Mouse (Mus musculus) erythroid progenitor cell, adult 5-6 weeks (primary cell): ENCODE data around the gene Ubiad1. TPM values are rescaled to one million over a fixed set of nuclear protein-coding genes. Genes with fewer than 3 reads are reported as not detected.
A peak's percentile ranks its signal among the peaks of the same experiment; 100 is the strongest.

Experiments used
- ATAC-seq: replicated peaks from 2 replicates; pipeline ENCODE4 v1.8.0; 2016; ENCODE audit warnings: moderate number of reproducible peaks, mild to moderate bottlenecking, moderate TSS enrichment, inconsistent platforms; ENCODE audit not compliant: poor library complexity, low FRiP score, severe bottlenecking
- total RNA-seq, 2 experiments: library from RNA; stranded (forward) in 1 of 2; stranded (reverse) in 1 of 2; fragments of 150-400 nt in 1 of 2; fragments of 186-747, 209-891 nt in 1 of 2; gene quantifications; 2 replicates each; pipeline versions ENCODE4 v1.2.3 to v1.2.4; 2015 to 2017; ENCODE audit warnings: low replicate concordance in 2 of 2

The Ubiad1 gene
- total RNA-seq (2015; ENCODE audit: low replicate concordance) (1.8 and 4.6 TPM in 2 replicates), total RNA-seq (2017; ENCODE audit: low replicate concordance) (3.6 and 4.3 TPM in 2 replicates)

DNA sequence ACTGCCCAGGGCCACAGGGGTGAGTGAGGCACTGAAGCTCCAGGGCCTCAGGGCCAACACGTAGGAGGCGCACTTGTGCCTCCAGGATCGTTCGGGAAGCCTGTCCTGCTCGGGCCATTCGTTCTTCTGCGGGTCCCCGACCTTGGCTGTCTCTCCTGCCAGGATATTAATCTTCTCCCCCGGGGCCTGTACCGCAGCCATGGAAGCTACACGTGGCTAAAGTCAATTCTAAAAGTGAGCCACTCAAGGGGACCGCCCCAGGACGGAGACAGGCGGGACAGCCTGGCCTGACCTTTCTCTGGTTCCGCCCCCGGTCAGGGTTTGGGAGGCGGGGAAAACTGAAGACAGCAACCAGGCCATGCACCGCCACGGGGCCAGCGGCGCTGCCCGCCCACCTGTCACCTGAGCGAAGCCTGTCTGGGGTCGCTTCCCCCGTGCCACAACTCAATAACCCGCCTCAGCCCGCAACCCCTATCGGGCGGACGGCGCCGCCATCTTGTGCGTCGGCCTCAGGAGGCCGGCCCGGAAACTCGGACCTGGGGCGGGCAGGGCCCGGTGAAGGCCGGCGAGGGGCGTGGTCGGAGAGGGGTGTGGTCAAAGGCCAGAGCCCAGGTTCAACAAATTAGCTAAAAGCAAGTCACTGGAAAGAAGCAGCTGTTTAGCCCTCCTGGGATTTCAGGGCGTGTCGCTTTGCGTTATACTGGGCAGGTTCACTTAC, at the start of gene Ubiad1:
TSS of gene Ubiad1 (minus strand) at position 522 of the 718 bp plus-strand sequence.
- peak; percentile 82 for ATAC-seq

DNA sequence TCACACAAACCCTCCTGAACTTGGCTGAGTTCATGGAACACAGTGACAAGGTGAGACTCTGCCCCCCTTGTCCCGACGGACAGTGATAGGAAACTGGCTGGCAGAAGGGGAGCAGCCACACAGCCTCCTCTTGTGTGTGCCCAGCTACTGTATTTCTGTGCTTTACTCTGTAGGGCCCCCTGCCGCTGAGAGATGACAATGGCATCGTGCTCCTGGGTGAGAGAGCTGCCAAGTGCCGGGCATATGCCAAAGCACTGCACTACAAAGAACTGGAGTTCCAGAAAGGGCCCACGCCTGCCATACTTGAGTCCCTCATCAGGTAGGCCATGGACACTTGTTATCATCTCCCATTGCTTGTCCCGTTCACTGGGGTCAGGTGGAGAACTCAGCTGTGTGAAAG, 46.9 kb upstream of the Ubiad1 start:
- no peak for ATAC-seq

DNA sequence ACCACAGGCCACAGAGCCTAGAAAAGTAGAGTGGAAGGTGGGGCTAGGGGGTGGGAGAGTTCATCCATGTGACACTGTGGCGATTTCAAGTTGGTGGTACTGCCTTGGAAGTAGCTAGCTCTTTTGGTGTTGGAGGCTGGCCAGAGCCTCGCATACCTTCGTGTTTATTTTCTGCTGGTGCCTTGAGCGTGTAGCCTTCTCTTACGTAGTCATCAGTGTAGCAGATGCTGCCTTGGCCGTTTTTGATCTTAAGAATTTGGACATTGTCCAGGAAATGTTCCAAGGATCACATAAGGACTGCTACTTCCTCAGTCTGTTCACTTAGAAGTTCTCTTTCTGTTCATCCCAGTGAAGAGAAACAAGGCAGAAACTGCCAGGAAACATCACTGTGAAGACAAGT, 45.9 kb upstream of the Ubiad1 start:
- ATAC-seq = no peak

DNA sequence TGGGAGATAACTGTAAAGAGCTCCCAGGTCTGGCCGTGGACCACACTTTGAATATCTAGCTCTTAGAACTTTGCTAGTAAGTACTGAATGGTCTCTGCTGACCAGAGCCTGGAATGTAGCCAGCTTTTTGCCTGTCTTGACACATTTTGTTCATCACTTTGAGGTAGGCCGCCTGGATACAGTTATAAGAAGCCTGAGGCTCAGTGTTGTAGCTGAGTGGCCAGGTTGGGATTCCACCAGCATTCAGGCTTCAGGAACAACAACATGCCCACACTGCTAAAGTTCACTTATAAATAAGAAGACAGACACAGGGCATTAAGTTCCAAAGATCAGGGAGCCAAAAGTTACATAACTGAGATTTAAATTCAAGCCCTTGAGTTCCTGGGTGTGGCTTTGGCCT, 43.3 kb upstream of the Ubiad1 start:
- no peak for ATAC-seq

DNA sequence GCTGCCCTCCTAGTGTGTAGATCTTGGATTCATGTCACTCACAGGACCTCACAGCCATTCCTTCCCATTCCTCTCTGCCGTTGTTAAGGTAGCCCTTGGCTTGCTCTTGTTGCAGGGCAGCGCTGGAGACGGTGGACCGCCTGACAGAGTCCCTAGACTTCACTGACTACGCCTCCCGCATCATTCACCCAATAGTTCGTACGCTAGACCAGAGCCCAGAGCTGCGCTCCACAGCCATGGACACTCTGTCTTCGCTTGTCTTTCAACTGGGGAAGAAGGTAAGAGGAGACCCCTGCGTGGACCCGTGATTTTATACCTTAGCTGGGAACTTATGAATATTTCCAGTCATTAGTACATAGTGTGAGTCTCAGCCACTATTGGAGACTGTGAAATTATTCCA, 39.9 kb upstream of the Ubiad1 start:
- ATAC-seq = no peak

DNA sequence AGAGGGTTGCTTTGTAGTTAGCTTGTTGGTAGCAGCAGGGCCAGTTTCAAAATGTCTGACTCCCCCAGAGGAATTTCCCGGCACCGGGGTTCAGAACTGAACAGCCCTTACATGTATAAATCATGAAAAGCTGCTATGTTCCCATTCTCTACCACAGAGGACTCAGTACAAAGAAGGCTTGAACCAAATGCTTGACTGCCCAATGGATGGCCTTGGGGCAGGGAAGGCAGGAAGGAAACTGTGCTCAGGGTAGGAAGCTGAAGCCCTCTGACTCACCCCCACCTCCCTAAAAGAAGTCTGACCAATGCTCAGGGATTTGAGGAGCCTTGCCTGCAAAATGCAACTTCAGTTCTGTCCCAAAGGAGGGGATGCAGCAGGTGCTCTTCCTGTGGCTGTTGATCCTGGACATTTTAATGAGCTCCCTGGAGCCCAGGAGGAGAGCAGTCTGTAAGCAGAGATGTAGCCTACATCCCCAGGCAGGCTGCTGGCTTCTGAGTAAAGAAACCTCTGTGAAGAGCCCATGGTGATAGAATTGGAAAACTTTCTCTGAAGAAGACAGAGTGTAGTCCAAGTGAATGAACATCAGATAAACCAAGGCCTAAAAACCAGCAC, 37.1 kb upstream of the Ubiad1 start:
- ATAC-seq = no peak

DNA sequence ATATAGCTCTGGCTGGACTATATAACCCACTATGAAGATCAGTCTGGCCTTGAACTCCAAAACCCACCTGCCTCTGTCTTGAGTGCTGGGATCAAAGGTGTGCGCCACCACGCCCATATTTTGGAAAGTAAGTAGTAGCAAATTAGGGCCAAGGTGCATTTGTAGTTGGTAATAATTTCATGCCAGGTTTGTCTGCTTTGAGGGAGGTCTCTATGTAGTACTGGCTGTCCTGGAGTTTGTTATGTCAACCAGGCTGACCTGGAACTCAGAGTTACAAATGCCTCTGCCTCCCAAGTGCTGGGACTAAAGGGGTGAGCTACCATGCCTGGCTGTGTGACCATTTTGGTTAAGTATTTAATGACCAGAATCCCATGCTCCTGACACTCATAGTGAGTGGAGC, 35.7 kb upstream of the Ubiad1 start:
- no peak for ATAC-seq

DNA sequence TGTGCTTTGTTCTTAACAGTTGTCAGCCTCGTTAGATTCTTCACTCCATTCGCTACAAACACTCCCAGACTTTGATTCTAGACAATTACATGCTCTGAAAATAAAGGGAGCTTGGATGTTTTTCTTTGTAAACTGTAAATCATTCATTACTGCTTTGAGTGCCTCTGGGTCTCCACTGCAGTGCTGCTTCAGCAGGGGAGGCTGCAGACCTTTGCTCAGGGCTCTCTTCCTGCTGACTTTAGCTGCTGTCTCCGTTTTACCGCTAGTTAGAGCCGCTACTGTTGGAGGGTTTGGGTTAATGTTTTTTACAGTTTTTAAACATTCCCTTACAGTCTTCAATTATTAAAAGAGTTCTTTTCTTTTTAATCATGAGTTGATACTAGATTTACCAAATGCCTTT, 28.9 kb upstream of the Ubiad1 start:
- no peak for ATAC-seq

DNA sequence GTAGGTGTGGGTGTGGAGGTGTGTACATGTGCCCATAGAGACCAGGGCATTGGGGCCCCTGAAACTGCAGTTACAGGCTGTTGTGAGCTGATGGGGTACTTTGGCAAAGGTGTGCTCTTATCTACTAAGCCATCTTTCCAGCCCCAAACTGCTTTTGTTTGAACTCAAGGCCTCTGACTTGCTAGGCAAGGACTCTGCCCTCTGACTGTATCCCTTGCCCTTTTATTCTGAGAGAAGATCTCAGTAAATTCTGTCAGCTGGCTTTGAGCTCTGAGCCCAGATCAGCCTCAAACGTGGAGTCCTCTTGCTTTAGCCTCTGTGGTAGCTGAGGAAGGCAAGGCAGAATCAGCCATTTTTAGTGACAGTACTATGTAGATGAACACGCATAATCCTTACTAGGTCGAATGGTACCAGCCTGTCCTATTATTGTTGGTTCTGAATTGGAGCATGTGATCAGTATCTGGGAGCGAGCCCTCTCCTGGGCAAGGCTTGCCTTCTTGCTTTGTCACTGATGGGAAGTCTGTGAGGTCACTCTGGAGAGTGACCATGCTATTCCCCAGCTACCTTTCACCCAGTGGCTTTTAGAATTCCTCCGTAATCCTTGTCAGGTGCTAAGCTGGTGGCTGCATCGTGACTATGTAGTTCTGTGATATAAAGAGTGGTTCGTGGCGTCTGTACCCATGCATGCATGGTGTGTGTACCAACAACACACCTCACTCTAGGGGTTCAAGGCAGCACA, 28.0 kb upstream of the Ubiad1 start:
- no peak for ATAC-seq

DNA sequence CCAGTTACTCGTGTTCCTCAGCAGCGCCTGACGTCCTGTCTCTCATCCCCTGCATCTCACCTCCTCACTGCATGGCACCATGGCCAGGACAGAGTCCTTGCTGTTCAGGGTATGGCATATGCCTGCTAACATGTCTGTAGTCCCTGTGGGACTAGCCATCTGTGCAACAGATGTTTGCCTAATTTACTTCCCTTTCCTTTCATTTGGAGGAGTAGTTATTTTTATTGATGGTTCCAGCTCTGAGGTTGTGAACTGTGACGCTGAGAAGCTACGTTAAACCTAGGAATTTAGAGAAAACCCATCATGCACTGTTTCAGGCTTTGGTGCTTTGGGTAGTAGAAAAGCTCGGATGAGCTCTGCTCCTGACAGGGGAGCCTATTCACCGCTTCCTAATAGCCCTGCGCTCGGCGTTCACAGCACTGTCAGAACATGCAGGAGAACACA, 26.8 kb upstream of the Ubiad1 start:
- ATAC-seq = no peak

DNA sequence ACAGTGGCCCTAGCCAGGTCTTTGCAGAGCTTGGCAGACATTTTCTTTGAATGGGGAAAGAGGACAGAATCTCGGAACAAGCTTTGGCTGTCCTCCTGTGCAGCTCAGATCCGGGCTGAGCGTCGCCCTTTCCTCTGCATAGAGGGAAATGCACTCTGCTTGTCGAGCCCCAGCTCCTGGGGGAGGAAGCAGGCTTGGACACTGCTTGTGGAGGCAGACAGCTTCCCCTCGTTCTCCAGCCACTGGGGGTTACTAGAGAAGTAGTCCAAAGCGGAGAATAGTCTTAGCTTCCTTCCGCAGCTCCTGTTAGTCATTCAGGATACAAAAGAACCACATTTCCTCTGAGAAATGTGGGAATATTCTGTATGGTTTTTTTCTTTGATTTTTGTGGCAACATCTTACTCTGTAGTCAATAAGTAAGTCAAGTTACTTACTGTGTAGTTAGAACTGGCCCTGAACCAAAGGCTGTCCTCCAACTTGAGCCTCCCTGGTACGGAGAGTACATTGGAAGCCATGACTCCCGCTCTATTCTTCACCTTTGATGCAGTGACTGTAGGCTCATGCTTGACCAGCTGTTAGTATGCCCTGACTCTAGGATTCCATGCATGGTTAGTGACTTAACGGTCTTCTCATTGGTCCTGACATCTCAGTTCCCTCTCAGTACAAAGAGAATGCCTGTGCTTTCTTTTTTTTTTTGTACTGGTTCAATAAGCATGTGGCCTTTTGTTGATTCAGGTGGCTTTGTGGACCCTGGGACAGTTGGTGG, 25.1 kb upstream of the Ubiad1 start:
- no peak for ATAC-seq

DNA sequence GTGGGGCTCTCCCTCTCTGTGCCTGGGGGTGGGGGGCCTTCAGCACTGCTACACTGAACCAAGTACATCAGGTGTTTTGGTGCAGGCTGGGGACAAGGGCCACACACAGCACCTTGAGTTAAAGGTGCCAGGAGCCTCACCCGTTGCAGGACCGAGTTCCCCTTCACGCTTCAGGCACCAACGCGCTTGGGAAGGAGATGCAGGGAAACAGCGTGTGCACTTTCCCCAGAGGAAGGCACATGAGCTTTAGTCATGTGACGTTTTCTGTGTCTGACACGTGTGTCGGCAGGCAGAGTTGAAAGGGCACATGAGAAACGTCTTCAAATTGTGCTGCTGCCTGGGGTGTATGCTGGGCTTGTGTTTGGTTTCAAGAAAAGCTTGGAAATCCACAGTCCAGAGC, 23.8 kb upstream of the Ubiad1 start:
- no peak for ATAC-seq

DNA sequence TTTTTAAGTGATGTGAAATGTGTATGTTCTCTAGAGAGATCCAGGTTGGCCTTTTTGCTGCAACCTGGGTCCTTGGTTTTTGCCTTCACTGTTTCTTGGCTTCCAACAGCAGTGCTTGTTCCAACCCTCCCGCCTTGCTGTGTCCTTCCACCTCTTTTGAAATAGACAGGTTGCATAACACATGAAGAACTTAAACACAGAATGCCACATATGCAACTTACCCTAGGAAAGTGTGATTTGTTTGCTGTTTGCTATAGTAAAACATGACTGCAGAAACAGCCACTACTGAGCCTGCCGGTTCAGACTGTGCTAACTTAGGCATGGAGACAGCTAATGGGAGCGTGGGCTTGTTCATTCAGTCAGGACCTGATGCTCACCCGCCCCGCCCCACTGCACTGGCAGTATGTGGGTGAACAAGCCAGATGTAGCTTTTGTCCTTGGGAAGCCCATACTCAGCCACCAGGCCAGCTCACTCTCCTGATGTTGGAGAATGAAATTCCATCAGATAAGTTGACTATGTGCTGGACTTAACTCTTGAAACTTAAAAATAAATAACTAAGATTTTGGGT, 22.0 kb upstream of the Ubiad1 start:
- no peak for ATAC-seq

DNA sequence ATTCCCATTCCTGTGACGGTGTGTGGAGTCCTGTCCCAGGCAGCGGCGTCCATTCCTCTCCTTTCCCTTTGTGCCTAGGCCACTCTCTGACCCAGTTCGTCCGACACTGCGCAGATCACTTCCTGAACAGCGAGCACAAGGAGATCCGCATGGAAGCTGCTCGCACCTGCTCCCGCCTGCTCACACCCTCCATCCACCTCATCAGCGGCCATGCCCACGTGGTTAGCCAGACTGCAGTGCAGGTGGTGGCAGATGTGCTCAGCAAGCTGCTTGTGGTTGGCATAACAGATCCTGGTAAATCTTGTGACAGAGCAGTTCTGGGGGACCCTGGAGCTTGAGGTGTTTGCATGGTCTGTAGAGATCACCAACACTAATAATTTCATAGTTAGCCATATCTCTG, 20.3 kb upstream of the Ubiad1 start:
- ATAC-seq = no peak

DNA sequence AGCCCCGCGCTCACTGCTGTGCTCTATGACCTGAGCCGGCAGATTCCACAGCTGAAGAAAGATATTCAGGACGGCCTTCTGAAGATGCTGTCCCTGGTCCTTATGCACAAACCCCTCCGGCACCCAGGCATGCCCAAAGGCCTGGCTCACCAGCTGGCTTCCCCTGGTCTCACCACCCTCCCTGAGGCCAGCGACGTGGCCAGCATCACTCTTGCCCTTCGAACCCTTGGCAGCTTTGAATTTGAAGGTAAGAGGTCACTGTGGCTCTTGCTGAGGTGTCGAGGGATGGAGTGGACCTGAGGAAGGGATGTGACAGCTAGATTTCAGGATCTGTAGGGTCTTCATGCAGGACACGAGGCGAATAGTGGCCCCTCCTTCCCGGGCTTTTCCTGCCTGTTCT, 19.7 kb upstream of the Ubiad1 start:
- ATAC-seq = no peak

DNA sequence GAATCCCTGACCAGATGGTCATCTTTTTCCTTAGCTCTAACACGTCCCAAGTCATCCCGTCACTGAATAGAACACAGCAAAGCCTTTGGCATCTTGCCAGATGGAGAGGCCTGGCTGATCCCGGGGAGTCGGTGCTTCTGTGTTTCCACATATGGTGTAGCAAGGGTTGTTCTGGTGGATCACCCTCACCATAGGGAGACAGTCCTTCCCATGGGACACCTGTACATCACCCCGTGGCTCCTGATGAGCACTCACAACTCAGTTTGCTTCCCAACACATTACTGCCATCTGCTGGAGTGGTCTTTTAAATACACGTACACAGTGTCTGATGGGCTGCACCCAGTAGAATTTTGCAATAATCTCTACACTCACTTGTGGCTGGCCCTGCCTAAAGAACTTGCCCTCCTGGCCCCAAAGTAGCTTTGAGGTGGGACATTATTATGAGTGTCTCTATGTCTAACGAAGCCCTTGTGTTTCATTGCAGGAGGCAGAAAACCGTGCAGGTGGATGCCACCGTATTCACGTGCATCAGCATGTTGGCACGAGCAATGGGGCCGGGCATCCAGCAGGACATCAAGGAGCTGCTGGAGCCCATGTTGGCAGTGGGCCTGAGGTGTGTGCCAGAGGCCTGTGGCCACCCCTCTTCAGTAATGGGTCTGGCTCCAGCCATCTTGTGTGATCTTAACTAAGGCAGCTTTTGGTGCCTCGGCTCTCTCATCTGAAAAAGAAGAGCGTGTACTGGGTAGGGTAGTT, 18.8 kb upstream of the Ubiad1 start:
- ATAC-seq = no peak

DNA sequence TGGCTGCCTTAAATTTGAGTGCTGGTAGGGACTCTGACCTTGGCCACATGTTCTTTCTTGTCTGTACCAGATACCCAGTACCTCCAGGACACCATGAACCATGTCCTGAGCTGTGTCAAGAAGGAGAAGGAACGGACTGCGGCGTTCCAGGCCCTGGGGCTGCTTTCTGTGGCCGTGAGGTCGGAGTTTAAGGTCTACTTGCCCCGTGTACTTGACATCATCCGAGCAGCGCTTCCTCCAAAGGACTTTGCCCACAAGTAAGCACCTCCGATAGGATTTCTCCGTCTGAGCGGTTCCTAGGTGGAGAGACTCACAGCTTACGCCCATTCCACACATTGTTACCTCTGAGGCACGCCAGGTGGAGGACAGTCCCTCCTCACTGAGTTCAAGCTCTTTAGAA, 18.1 kb upstream of the Ubiad1 start:
- ATAC-seq = no peak

DNA sequence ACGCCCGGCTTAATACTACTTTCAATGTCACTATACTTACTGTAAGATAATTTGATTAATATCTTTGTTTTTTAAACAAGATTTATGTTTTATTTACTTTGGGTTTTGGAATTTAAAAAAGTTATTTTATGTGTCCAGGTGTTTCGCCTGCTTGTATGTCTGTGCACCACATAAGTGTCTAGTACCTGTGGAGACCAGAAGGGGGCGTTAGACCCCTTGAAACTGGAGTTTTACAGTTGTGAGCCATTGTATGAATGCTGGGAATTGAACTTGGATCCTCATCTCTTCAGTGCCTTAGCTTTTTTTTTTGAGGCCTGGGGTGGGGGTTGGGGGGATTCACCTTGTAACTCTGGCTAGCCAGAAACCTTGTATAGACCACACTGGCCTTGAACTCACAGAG, 17.2 kb upstream of the Ubiad1 start:
- ATAC-seq = no peak

DNA sequence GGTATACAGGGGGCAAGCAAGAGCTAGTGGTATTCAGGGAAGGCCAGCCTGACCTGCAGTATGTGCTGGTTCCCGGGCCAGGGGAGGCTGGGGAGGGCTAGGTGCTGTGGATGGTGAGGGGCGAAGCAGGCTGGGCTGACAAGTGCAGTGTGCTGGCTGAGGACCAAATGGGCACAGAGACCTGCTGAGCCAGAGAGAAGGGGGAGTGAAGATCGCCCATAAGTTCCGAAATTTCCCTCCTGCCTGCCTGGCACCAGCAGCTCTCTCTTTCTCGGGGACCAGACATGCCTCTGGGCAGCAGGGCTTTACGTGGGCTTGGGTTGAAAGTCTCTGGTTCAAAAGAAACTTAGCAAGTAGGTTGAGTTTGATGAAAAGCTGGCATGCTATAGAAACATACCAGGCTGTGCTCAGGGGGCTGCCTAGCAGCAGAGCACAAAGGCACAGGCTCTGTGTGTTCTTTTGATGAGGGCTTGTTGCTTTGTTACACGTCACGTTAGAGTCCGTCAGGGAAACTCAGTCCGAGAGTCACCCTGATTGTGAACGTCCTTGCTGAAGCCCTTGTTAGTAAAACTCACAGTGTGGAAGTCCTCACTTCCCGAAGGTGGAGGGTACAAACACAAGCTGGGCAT, 16.2 kb upstream of the Ubiad1 start:
- no peak for ATAC-seq
